Mouse (Mus musculus) cerebellum, adult 8-10 months (tissue): Measurements from ENCODE around the gene Hilpda.
A peak's percentile ranks its signal among the peaks of the same experiment; 100 is the strongest.

Source experiments
- DNase-seq: peaks from one replicate; pipeline ENCODE4 v3.0.0; 2022

Hilpda gene

GRCm38 (mm10) chr6:29272312-29273072 lies at the start of gene Hilpda:
Gene Hilpda, plus strand, starts transcription at chr6:29272488.
- peak; percentile 85 for DNase-seq

GRCm38 (mm10) chr6:29229265-29229913 lies 42.9 kb upstream of the Hilpda start:
- DNase-seq, result no peak

GRCm38 (mm10) chr6:29230386-29230785 lies 41.9 kb upstream of the Hilpda start:
- DNase-seq, result no peak

- DNase-seq, result no peak
Observed at GRCm38 (mm10) chr6:29231799-29232198, 40.5 kb upstream of the Hilpda start.

- no peak for DNase-seq
Observed at GRCm38 (mm10) chr6:29232321-29232720, 40.0 kb upstream of the Hilpda start.

- DNase-seq, result no peak
Observed at GRCm38 (mm10) chr6:29233710-29234109, 38.6 kb upstream of the Hilpda start.

GRCm38 (mm10) chr6:29234272-29234671 lies 38.0 kb upstream of the Hilpda start:
- DNase-seq, result no peak

- DNase-seq, result peak; percentile 36
Observed at GRCm38 (mm10) chr6:29240806-29241205, 31.5 kb upstream of the Hilpda start.

GRCm38 (mm10) chr6:29241697-29242096 lies 30.6 kb upstream of the Hilpda start:
- no peak for DNase-seq

GRCm38 (mm10) chr6:29242265-29242664 lies 30.0 kb upstream of the Hilpda start:
- DNase-seq, result no peak

GRCm38 (mm10) chr6:29245272-29246120 lies 26.8 kb upstream of the Hilpda start:
- DNase-seq, result no peak

GRCm38 (mm10) chr6:29246183-29246582 lies 26.1 kb upstream of the Hilpda start:
- no peak for DNase-seq

- no peak for DNase-seq
Observed at GRCm38 (mm10) chr6:29246585-29246984, 25.7 kb upstream of the Hilpda start.

- DNase-seq, result no peak
Observed at GRCm38 (mm10) chr6:29247072-29247471, 25.2 kb upstream of the Hilpda start.

- no peak for DNase-seq
Observed at GRCm38 (mm10) chr6:29259418-29259817, 12.9 kb upstream of the Hilpda start.

GRCm38 (mm10) chr6:29261831-29262230 lies 10.5 kb upstream of the Hilpda start:
- no peak for DNase-seq

- DNase-seq, result no peak
Observed at GRCm38 (mm10) chr6:29263650-29264455, 8.4 kb upstream of the Hilpda start.

- no peak for DNase-seq
Observed at GRCm38 (mm10) chr6:29264456-29264781, 7.9 kb upstream of the Hilpda start.

GRCm38 (mm10) chr6:29266936-29267335 lies 5.4 kb upstream of the Hilpda start:
- no peak for DNase-seq

- DNase-seq, result no peak
Observed at GRCm38 (mm10) chr6:29269006-29269668, 3.2 kb upstream of the Hilpda start.

- no peak for DNase-seq
Observed at GRCm38 (mm10) chr6:29270961-29271360, 1.3 kb upstream of the Hilpda start.

GRCm38 (mm10) chr6:29276746-29277145 lies 4.5 kb downstream of the Hilpda start:
- no peak for DNase-seq
